In genomic region chr5:54155227-54155776, GRCm38 (mm10) we compare ENCODE assay signal across 9 mouse cellular contexts.
DNase-seq lines count a peak whose midpoint lies in the region; ATAC-seq lines count a peak whose summit lies in the region.
"Had no signal": no experiment of that assay in that cellular context is flagged by ENCODE, and none has a peak within 500 bp of the region (broad histone marks: within the 10 kb centered on the region; RNA-seq: fewer than 3 reads in every experiment).

No protein-coding gene starts in this region.

- peaks cover 7% of the 10 kb centered on the region; the same call in 1 of the 2 replicates for H3K27me3 ChIP-seq in heart, embryonic 10.5 days (ENCODE audit: insufficient read depth, poor library complexity, severe bottlenecking)
- no peaks in the 10 kb centered on the region for H3K27me3 ChIP-seq in lung, embryonic 16.5 days (ENCODE audit: control insufficient read depth, insufficient read depth, low read depth, low read length)
- H3K27me3 ChIP-seq in intestine, embryonic 15.5 days (replicated peaks) = no peaks in the 10 kb centered on the region
- H3K27me3 ChIP-seq in stomach, embryonic 14.5 days (ENCODE audit: control insufficient read depth, insufficient read depth, low read length) = no peaks in the 10 kb centered on the region

- no peak overlapping the region for H3K9ac ChIP-seq in lung, embryonic 16.5 days (ENCODE audit: low read length)
- H3K9ac ChIP-seq in intestine, embryonic 15.5 days = no peak overlapping the region
- H3K9ac ChIP-seq in stomach, embryonic 14.5 days (replicated peaks; ENCODE audit: low read depth, low read length) = no peak overlapping the region

- peak overlapping the region; percentile 45 for H3K4me2 ChIP-seq in lung, embryonic 16.5 days (ENCODE audit: low read depth, low read length)
- peak overlapping the region; percentile 38 for H3K4me2 ChIP-seq in intestine, embryonic 15.5 days (replicated peaks)
- H3K4me2 ChIP-seq in stomach, embryonic 14.5 days (replicated peaks; ENCODE audit: low read depth, low read length) = peak overlapping the region; percentile 36

- ATAC-seq in lung, embryonic 16.5 days (ENCODE audit: low read depth) = no peak
- no peak for ATAC-seq in intestine, embryonic 15.5 days
- no peak for ATAC-seq in stomach, embryonic 14.5 days (ENCODE audit: insufficient number of reproducible peaks, insufficient read depth, low FRiP score, low read depth)

- H3K4me3 ChIP-seq in heart, embryonic 10.5 days = no peak overlapping the region
- H3K4me3 ChIP-seq in lung, embryonic 16.5 days (ENCODE audit: low read length) = peak overlapping the region; percentile 15; the same call in 1 of the 2 replicates
- H3K4me3 ChIP-seq in intestine, embryonic 15.5 days (replicated peaks) = no peak overlapping the region
- H3K4me3 ChIP-seq in stomach, embryonic 14.5 days (ENCODE audit: low read depth, low read length) = no peak overlapping the region
- H3K4me3 ChIP-seq: erythroblast, embryonic 14.5 days had no signal

- intact Hi-C loops in heart, postnatal 36 days (cut with DNase I) = loop anchor here (10.0 kb wide), 1 partner anchor 269 kb away; no protein-coding TSS in a partner anchor

- DNase-seq in heart, embryonic 10.5 days (ENCODE audit: low spot score) = no peak
- no peak for DNase-seq in heart, postnatal 36 days
- no peak for DNase-seq in lung, postnatal 10 days
- DNase-seq in yolk sac, embryonic 10.5 days (ENCODE audit: low spot score) = no peak
- DNase-seq in cerebellum, postnatal 4 days (ENCODE audit: low spot score in 2 of 2) = no peak

- H3K9me3 ChIP-seq in heart, embryonic 10.5 days = no peaks in the 10 kb centered on the region
- H3K9me3 ChIP-seq in lung, embryonic 16.5 days (ENCODE audit: control insufficient read depth, low read length) = no peaks in the 10 kb centered on the region
- H3K9me3 ChIP-seq in intestine, embryonic 15.5 days = no peaks in the 10 kb centered on the region
- H3K9me3 ChIP-seq in stomach, embryonic 14.5 days (ENCODE audit: control insufficient read depth, low read depth, low read length) = no peaks in the 10 kb centered on the region

- H3K27ac ChIP-seq in heart, embryonic 10.5 days = 0 out of 2 replicates have a peak overlapping the region, but pooled peaks have one; percentile 16
- no peak overlapping the region for H3K27ac ChIP-seq in lung, embryonic 16.5 days (ENCODE audit: low read length)
- H3K27ac ChIP-seq in intestine, embryonic 15.5 days = no peak overlapping the region
- H3K27ac ChIP-seq in stomach, embryonic 14.5 days (ENCODE audit: low read length) = no peak overlapping the region

- no peaks in the 10 kb centered on the region for H3K36me3 ChIP-seq in heart, embryonic 10.5 days
- H3K36me3 ChIP-seq in lung, embryonic 16.5 days (ENCODE audit: control insufficient read depth, insufficient read depth, low read length) = no peaks in the 10 kb centered on the region
- H3K36me3 ChIP-seq in intestine, embryonic 15.5 days = no peaks in the 10 kb centered on the region
- no peaks in the 10 kb centered on the region for H3K36me3 ChIP-seq in stomach, embryonic 14.5 days (ENCODE audit: control insufficient read depth, insufficient read depth, low read length)

- WGBS in heart, embryonic 10.5 days = 60% methylated on average over 12 of the region's 12 CpGs
- 59% methylated on average over 12 of the region's 12 CpGs for WGBS in lung, embryonic 16.5 days
- WGBS in intestine, embryonic 15.5 days = 60% methylated on average over 12 of the region's 12 CpGs
- WGBS in stomach, embryonic 14.5 days = 60% methylated on average over 12 of the region's 12 CpGs

- H3K4me1 ChIP-seq in heart, embryonic 10.5 days = peaks cover 25% of the 10 kb centered on the region
- H3K4me1 ChIP-seq in lung, embryonic 16.5 days (replicated peaks; ENCODE audit: control insufficient read depth, insufficient read depth, low read length) = peaks cover 13% of the 10 kb centered on the region
- 0 out of 2 replicates have a peak, but pooled peaks cover 9% of the 10 kb centered on the region for H3K4me1 ChIP-seq in intestine, embryonic 15.5 days (replicated peaks)
- 0 out of 2 replicates have a peak, but pooled peaks cover 7% of the 10 kb centered on the region for H3K4me1 ChIP-seq in stomach, embryonic 14.5 days (ENCODE audit: control insufficient read depth, insufficient read depth, low read length)
